Mouse (Mus musculus): ENCODE data around the gene Spry1. TPM values are rescaled to one million over a fixed set of nuclear protein-coding genes. Genes with fewer than 3 reads are reported as not detected.

Gene Spry1
- polyA plus RNA-seq, 1 experiment from 2014 or later = 5.9 TPM

- no peak for ATAC-seq (ENCODE audit: low FRiP score)
- Histone ChIP-seq H3K27ac (replicated peaks) (no peak overlapping the region), H3K9me3 (replicated peaks) (peaks cover 5% of the 10 kb centered on the region; the same call in 1 of the 2 replicates), H3K27me3 (replicated peaks) (peaks cover 12% of the 10 kb centered on the region; the same call in 1 of the 2 replicates), H3K4me2 (no peak overlapping the region), H3K4me3 (replicated peaks) (no peak overlapping the region), H3K36me3 (no peaks in the 10 kb centered on the region), H3K4me1 (peaks cover 18% of the 10 kb centered on the region), H3K9ac (replicated peaks) (no peak overlapping the region)
- WGBS = 38% methylated on average over 13 of the region's 13 CpGs
Observed at GRCm38 (mm10) chr3:37673513-37674261, 33.9 kb downstream of the Spry1 start.

- no peak for ATAC-seq (ENCODE audit: low FRiP score)
- Histone ChIP-seq H3K9ac (replicated peaks) (no peak overlapping the region), H3K9me3 (replicated peaks) (no peaks in the 10 kb centered on the region), H3K27ac (replicated peaks) (no peak overlapping the region), H3K36me3 (no peaks in the 10 kb centered on the region), H3K4me1 (peaks cover 18% of the 10 kb centered on the region), H3K4me3 (replicated peaks) (no peak overlapping the region), H3K27me3 (replicated peaks) (peaks cover 12% of the 10 kb centered on the region; the same call in 1 of the 2 replicates), H3K4me2 (no peak overlapping the region)
- 88% methylated on average over 11 of the region's 11 CpGs for WGBS
Observed at GRCm38 (mm10) chr3:37675056-37675525, 35.3 kb downstream of the Spry1 start.

DNA sequence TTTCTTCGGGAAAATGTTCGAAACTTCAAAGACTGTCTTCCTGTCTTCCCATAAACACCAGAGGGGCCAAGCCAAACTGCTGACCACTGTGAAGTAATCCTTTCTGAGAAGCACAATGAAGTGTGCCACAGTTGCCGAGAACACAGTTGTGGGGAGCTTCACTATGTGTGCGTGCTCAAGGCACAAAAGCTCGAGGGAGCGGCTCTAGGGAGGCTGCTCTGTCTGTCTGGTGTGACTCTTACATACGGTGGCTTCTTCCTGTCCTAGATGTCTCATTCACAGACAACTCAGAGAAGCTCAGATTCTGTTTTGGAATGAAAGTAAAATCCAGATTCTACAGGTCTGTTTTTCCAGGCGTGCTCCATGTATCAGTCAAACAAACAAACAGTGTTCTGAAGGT lies 36.5 kb downstream of the Spry1 start:
- H3K4me2 ChIP-seq = no peak overlapping the region
- H3K9ac ChIP-seq (replicated peaks) = no peak overlapping the region
- no peaks in the 10 kb centered on the region for H3K9me3 ChIP-seq (replicated peaks)
- H3K36me3 ChIP-seq = no peaks in the 10 kb centered on the region
- H3K27me3 ChIP-seq (replicated peaks) = 0 out of 2 replicates have a peak, but pooled peaks cover 8% of the 10 kb centered on the region
- no peak for ATAC-seq (ENCODE audit: low FRiP score)
- no peak overlapping the region for H3K4me3 ChIP-seq (replicated peaks)
- WGBS = 78% methylated on average over 8 of the region's 8 CpGs
- peaks cover 18% of the 10 kb centered on the region for H3K4me1 ChIP-seq
- H3K27ac ChIP-seq (replicated peaks) = no peak overlapping the region

- H3K4me3 ChIP-seq (replicated peaks) = no peak overlapping the region
- no peaks in the 10 kb centered on the region for H3K9me3 ChIP-seq (replicated peaks)
- no peaks in the 10 kb centered on the region for H3K36me3 ChIP-seq
- no peak overlapping the region for H3K9ac ChIP-seq (replicated peaks)
- H3K4me2 ChIP-seq = no peak overlapping the region
- no peak overlapping the region for H3K27ac ChIP-seq (replicated peaks)
- peaks cover 5% of the 10 kb centered on the region; the same call in 1 of the 2 replicates for H3K27me3 ChIP-seq (replicated peaks)
- 45% methylated on average over 7 of the region's 7 CpGs for WGBS
- peaks cover 9% of the 10 kb centered on the region; the same call in 1 of the 2 replicates for H3K4me1 ChIP-seq
- no peak for ATAC-seq (ENCODE audit: low FRiP score)
Observed at GRCm38 (mm10) chr3:37686219-37686618, 46.5 kb downstream of the Spry1 start.

GRCm38 (mm10) chr3:37686751-37687150 lies 47.0 kb downstream of the Spry1 start:
- Histone ChIP-seq H3K9ac (replicated peaks) (0 out of 2 replicates have a peak overlapping the region, but pooled peaks have one; percentile 12), H3K4me1 (peaks cover 9% of the 10 kb centered on the region; the same call in 1 of the 2 replicates), H3K4me2 (peak overlapping the region; percentile 58), H3K27ac (replicated peaks) (no peak overlapping the region), H3K4me3 (replicated peaks) (peak overlapping the region; percentile 28), H3K9me3 (replicated peaks) (no peaks in the 10 kb centered on the region), H3K27me3 (replicated peaks) (peaks cover 5% of the 10 kb centered on the region; the same call in 1 of the 2 replicates), H3K36me3 (no peaks in the 10 kb centered on the region)
- ATAC-seq (ENCODE audit: low FRiP score) = no peak
- WGBS = 30% methylated on average over 6 of the region's 6 CpGs

DNA sequence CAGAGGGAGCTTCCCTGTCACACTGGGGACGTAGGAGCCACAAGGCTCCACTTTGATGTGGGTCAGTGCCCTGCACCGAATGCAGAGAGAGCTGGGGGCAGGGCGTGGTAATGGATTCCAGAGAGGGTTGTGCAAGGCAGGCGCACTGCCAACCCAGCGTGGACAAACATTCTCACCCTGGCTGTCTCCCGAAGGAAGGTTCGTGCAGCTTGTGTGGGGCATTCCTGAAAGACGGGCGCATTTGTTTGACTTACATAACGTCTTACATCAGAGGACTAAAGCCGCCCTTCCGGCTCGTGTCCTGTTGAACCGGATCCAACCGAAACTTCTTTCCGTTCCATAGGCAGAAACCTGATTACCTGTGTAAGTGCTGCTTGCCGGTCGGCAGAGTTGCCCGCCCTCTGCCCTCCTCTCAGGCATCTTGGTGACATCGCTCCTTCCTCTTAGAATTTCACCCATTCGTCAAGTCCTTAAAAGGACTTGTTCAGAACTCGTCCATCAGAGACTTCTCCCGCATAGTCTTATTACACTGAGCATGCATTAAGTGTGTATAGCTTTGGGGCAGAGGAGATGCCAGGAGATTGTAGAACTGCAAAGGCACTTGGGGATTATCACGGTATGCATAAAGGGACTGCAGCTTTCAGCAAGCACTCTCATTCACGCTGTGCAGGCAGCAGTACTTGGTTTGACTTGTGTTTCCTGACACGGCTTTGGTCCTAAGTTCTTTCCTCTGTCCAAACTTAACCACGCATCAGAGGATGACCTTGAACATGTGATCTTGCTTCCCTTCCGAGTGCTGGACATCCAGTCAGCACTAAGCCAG lies 47.6 kb downstream of the Spry1 start:
- Histone ChIP-seq H3K9me3 (replicated peaks) (no peaks in the 10 kb centered on the region), H3K4me2 (peak overlapping the region; percentile 58), H3K36me3 (no peaks in the 10 kb centered on the region), H3K4me1 (peaks cover 9% of the 10 kb centered on the region; the same call in 1 of the 2 replicates), H3K27me3 (replicated peaks) (peaks cover 5% of the 10 kb centered on the region; the same call in 1 of the 2 replicates), H3K9ac (replicated peaks) (peak overlapping the region; percentile 12; the same call in 1 of the 2 replicates), H3K27ac (replicated peaks) (no peak overlapping the region), H3K4me3 (replicated peaks) (peak overlapping the region; percentile 28)
- WGBS = 41% methylated on average over 28 of the region's 28 CpGs
- ATAC-seq (ENCODE audit: low FRiP score) = peak; percentile 31; the same call in 1 of the 2 replicates

DNA sequence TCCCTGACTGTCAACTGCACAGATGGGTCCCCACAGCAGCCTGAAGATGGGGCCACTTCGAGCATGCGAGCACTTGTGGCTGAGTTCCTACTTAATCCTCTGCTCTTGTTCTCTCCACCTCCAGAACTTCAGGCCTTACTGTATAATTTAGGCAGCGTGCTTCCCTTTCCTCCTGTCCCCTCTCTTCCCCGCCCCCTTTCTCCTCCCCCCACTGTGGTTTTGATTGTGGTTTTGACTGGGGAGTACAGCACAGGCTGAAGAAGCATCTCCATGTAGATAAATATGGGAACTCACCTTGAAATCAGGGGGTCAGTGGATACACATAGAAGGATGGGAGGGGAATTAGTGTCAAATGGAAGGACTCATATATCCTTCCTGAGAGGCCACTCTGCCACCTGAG lies 53.2 kb downstream of the Spry1 start:
- Histone ChIP-seq H3K4me1 (no peaks in the 10 kb centered on the region), H3K36me3 (no peaks in the 10 kb centered on the region), H3K4me2 (no peak overlapping the region), H3K27me3 (replicated peaks) (peaks cover 4% of the 10 kb centered on the region; the same call in 1 of the 2 replicates), H3K9me3 (replicated peaks) (no peaks in the 10 kb centered on the region), H3K27ac (replicated peaks) (no peak overlapping the region), H3K4me3 (replicated peaks) (no peak overlapping the region), H3K9ac (replicated peaks) (no peak overlapping the region)
- 78% methylated on average over 4 of the region's 4 CpGs for WGBS
- ATAC-seq (ENCODE audit: low FRiP score) = no peak

DNA sequence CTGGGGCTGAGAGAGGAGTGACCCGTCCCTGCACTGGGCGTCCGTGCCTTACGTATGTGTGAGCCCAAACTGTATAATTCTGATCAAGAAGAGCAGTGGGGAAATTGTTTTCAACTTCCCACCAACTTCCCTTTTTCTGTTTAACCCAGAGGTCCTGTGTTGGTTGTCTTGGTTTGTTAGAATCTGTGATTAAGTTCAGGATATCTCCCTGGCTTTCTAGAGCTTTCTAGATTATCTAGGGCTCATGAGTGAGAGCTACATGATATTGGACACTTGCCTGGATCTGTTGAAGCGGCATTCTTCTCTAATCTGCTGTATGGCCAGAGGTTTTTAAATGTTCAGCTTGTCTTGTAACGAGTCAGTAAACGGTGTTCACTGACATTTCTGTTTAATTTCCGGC lies 53.8 kb downstream of the Spry1 start:
- H3K4me1 ChIP-seq = no peaks in the 10 kb centered on the region
- H3K9ac ChIP-seq (replicated peaks) = no peak overlapping the region
- H3K27ac ChIP-seq (replicated peaks) = no peak overlapping the region
- no peak overlapping the region for H3K4me2 ChIP-seq
- H3K36me3 ChIP-seq = no peaks in the 10 kb centered on the region
- 89% methylated on average over 8 of the region's 8 CpGs for WGBS
- H3K27me3 ChIP-seq (replicated peaks) = no peaks in the 10 kb centered on the region
- no peak overlapping the region for H3K4me3 ChIP-seq (replicated peaks)
- ATAC-seq (ENCODE audit: low FRiP score) = no peak
- no peaks in the 10 kb centered on the region for H3K9me3 ChIP-seq (replicated peaks)

Other genes starting within 250 kb of the Spry1 start
- gene Spata5, start 220.1 kb upstream of the Spry1 start, polyA plus RNA-seq (2015; fragmentation: Nextera tagmentation; extraction: Ambion mirVana) = 29.5 and 31.7 TPM in 2 replicates
- gene Nudt6, start 219.7 kb upstream of the Spry1 start, polyA plus RNA-seq (2015; fragmentation: Nextera tagmentation; extraction: Ambion mirVana) = 9.3 and 10.5 TPM in 2 replicates
- 9.2 and 15.2 TPM in 2 replicates for gene Gm5148, start 84.5 kb downstream of the Spry1 start, polyA plus RNA-seq (2015; fragmentation: Nextera tagmentation; extraction: Ambion mirVana)